Mouse (Mus musculus) right cerebral cortex, adult 18-20 months (tissue): ENCODE data around the gene Uck1.
A peak's percentile ranks its signal among the peaks of the same experiment; 100 is the strongest.
"Not testable (repeated sequence)": the region's sequence is repeated elsewhere in the genome, so short reads cannot be mapped to it uniquely, and the experiment has no call there.

Experiments
- DNase-seq: peaks from one replicate; pipeline ENCODE4 v3.0.0; 2022; ENCODE audit warnings: mixed read lengths

Uck1 gene

DNA sequence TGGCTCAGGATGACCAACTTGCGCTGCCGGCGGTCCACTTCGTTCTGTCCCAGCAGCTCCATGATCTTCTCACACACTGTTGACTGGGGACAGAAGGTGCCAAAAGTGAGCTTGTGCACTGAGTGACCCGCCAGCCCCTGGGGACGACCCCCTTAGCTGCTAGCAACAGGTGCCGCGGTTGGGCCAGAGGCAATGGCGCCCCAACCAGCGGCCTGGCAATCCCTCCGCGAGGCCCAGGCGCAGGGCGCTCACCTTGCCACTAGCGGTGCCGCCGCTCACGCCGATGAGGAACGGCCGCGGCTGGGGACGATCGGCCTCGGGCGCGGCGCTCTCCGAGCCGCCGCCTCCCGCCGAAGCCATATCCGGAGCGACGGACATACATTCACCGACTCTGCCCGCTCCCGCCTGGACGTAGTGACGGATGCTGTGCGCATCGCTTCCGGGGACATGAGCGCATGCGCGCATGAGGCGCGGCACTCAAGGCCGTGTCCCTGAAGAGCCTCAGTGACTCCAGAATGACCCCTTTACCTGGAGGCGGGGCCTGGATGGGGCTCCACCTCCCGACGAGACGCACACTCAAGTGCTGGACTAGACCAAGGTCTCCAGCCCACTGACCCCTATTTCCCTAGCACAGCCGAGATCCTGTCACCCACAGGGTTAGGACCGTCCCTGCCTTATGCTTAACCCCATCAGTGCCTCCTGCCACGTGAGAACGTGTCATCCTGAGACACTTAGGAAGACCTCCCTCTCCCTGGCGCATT is at the start of gene Uck1:
Gene Uck1 (minus strand): TSS at position 503 of the 761 bp plus-strand sequence.
- peak; percentile 92 for DNase-seq

DNA sequence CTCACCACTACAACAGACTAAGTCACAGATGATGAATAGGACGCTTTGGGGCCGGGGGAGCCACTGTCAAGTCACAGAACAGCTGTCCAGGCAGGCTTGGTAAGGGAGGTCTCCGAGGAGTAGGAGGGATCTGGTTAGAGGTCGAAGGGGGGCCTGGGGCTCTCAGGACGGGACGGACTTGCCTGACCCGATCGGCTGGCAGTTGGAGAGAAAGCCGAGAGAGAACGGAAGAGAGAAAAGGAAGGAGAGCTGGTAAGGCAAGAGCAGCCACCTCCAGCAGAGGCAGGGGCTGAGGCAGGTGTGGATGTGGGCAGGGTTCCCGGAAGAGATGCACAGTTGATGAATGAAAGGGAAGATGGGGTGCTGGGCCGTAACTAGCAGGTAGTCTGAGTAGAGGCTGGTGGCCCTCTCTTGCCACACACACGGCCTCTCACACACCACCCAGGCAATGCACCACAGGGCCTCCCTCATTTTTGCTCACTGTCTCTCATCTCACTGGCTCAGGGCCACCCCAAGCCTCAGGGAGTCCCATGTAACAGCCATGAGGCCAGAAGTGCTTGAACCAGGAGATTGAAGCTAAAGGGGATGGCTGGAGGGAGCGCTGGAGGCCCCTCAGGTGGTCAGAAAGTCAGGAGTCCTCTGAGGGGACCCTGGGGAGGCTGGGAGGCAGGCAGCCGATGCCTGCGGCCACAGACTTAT is 49.1 kb upstream of the Uck1 start:
- no peak for DNase-seq

DNA sequence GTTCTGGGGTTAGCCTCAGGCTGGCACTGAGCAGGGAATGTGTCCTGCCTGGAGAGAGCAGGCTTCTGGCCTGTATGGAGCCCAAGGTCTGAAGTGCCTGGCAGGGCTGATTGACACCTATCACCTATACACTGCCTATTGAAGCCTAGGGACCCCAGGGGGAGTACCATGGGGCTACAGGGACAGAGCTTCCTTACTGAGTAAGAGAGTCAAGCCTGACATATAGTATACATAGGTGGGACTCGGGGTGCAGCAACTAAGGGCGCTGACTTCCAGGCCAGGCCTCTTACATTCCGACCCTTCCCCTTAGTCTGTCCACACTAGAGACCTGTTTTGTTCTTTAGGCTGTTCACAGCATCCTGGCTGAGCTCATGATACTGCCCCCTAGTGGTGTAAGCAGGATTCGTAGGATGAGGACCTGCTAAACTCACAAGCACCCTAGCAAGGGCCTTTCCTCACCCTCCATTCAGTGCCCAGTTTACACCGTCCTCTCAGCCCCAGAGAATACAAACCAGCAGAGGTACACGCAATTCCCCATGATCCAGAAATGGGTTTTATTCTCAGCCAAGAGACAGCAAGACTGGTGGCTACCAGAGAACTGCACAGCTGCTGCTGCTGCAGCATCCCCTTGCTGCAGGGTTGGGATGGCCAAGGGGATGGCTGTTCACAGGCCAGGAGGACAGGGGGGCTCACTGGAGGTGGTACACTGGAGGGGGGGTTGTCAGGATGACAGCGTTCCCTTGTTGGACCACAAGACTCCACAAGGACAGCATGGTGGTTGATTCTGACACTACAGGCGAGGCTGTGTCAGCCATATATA is 48.2 kb upstream of the Uck1 start:
- DNase-seq, result peak; percentile 74

DNA sequence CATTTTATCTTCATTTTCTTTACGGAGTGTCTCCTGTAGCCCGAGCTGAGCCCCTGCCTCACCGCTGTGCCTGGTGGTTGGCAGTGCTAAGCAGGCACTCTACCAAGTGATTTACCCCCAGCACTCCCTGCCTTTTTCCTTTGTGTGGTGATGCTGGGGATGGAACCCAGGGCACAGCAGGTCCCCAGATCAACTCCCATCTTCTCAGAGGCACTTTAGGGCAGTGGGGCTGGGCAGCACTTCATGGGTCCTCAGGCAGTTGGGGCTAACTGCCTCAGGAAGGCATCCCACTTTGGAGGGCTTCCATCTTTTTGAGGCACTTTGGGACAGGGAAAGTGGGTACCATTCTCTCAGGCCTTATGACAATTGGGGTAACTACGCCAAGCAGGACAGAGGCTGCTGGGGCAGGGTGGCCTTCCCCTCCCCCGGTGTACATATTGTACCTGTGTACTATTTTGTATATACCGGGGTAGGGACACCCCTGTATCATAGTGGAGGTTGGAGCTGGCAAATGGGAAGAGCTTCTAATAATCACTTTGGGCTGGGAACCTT is 47.4 kb upstream of the Uck1 start:
- no peak for DNase-seq

DNA sequence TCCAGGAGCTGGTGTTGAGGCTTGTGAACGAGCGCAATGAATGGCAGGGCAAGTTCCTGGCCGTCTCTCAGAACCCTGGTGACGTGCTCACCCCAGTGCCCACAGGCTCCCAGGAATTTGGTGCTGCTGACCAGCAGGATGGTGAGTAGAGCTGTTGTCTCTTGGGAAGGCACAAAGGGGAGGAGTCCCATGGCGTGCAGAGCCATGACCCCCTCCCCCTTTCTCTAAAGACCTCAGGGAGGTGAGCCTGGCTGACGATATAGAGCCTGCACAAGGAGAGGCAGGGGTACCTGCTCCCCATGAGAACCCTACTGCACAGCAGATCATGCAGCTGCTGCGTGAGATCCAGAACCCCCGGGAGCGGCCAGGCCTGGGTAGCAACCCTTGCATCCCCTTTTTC is 46.2 kb upstream of the Uck1 start:
- no peak for DNase-seq

DNA sequence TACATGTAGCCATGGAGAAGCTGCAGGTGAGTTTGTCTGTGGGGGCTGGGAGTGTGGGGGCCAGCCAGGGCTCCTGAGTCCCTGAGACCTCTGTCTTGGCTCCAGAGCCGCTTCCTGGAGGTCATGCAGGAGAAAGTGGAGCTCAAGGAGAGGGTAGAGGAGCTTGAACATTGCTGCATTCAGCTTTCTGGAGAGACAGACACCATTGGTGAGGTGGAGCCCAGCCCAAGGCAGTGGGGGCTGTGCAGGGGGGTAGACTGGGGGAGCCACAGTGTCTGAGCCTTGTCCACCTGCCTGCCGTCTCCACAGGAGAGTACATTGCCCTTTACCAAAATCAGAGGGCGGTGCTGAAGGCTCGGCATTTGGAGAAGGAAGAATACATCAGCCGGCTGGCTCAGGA is 45.7 kb upstream of the Uck1 start:
- no peak for DNase-seq

DNA sequence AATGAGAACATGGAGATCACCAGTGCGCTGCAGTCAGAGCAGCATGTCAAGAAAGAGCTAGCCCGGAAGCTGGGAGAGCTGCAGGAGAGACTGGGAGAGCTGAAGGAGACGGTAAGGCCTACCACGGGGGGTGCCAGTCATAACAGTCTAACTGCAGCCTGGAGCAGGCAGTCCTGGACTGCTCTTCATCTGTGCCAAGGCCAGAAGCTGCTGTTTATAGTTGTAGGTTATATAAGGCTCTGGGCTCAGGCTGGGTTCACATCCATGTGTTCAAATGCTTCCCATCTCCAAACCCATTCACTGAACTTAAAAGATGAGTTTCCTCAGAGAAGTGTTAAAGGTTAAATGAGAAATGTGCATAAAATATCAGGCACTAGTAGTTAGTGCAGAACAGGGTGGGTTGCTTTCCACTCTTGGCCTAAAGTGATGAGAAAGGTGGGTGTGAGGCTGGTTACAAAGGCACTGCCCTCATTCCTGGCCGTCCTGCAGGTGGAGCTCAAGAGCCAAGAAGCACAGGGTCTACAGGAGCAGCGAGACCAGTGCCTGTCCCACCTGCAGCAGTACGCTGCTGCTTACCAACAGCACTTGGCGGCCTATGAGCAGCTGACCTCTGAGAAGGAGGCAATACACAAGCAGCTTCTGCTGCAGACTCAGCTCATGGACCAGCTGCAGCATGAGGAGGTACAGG is 44.3 kb upstream of the Uck1 start:
- DNase-seq, result peak; percentile 74

DNA sequence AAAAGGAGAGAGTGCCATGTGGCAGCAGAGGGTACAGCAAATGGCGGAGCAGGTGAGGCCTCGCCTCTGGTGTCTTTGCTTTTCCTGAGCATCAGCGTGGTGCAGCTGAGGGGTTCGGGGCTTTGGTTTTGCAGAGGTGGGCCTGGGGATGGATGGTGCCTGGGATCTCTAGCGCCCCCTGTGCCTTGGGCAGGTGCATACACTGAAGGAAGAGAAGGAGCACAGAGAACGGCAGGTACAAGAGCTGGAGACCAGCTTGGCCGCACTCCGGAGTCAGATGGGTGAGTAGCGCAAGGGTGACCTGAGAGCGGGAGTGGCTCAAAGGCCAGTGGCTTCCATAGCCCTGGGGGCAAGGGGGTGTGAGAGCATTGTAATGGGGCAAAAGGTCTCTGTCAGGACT is 43.0 kb upstream of the Uck1 start:
- DNase-seq, result no peak

DNA sequence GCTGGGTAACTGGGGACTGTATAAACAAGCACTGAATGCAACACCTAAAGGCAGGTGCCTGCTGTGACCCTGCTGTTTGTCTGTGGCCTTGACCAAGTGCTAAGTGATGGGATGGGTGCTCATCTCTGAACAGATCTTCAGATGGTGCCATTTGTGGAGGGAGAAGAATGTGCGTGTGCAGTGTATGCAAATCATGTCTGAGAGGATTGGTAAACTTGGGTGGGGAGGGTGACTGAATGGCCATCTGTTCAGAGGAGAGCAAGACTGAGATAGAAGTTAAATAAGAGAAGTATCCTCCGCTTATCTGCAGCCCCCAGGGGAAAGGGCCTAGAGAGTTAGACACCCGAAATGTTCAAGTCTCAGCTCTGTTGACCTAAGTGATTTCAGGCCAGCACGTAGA is 39.5 kb upstream of the Uck1 start:
- DNase-seq, result peak; percentile 23

DNA sequence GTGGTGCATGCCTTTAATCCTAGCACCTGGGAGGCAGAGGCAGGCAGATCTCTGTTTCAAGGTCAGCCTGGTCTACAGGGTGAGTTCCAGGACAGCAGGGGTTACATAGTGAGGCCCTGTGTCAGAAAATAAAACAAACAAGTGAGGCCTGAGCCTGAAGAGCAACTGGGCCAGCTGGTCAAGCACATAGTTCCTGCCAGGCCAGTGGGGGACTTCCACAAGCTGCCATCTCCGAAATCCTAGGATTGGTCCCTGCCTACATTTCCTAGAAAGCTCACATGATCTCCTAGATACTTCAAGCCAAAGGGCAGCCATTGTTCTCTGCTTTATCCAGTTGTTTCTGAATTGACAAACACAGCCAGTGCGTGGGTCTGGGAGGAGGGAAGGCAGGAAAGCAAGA is 35.9 kb upstream of the Uck1 start:
- DNase-seq, result not testable (repeated sequence)

DNA sequence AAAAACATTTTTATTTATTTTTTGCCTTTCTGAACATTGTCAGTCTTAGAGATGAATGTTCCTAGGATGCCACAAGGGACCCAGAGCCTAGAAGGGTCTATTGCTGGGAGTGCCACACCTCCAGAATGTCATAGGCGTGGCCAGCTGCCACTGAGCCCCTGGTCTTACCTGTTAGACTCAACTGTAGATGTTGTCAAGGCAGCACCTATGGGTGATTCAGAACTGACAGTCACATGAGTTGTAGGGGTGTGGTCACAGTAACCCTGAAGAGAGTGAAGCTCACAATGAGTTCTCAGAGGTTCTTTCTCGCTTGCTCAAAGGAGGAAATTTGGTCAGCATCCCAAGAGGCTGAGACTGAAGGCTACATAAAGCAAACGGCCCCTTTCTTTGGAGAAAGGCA is 35.3 kb upstream of the Uck1 start:
- DNase-seq, result no peak

DNA sequence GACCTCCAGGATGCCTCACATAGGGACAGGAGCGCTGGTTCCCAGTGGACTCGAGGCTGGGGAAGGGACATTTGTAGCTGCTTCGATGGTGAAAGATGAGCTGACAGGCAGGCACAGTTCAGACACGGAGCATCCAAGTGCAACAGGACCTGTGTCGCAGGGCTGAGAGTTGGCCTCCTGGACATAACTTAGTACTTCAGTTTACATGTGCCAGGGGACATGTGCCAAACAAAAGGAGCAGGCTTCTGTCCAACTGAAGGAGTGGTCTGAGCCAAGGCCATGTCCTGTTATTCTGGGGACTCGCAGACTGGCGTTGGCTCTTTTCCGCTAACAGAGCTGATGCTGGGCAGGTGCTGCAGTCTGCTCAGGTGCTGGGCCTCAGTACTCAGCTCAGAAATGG is 34.4 kb upstream of the Uck1 start:
- DNase-seq, result no peak

DNA sequence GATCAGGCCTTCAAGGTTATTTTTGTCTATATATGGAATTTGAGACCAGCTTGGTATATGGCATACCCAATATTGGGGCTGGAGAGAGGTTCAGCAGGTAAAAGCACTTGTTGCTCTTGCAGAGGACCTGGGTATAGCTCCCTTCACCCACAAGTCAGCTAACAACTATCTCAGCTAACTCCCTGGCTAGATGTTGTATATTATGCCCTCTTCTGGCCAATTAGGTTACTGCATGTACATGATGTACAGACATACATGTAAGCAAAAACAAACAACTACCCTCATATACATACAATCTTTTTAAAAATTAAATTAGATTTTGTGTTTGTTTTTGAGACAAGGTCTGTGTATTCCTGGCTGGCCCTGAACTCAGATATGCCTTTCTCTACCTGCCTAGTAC is 29.6 kb upstream of the Uck1 start:
- no peak for DNase-seq

DNA sequence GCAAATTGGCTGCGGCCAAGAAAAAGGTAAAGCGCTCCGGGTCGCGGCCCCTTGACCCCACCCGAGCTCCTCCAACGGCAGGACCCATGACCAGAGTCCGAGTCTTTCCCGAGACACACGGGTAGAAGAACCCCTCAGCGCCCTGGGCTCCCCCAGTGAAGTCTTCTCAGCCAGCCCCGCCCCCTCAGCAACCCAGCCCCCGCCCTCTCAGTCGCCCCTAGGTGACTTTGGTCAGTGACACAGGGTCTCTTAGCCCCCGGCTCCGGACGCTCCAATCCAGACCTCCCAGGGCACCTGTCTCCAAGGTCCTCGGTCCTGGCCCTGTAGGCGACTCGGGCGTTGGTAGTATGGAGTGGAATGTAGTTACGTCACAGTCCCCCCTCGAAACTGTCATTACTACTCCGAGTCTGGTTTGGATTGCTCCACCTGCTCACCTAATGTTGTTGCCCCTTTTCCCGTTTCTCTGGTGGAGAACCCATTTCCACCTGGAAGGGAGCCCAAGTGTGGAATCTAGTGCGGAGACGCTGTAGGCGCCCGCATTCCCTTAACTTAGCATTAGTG is 28.5 kb upstream of the Uck1 start:
- no peak for DNase-seq

DNA sequence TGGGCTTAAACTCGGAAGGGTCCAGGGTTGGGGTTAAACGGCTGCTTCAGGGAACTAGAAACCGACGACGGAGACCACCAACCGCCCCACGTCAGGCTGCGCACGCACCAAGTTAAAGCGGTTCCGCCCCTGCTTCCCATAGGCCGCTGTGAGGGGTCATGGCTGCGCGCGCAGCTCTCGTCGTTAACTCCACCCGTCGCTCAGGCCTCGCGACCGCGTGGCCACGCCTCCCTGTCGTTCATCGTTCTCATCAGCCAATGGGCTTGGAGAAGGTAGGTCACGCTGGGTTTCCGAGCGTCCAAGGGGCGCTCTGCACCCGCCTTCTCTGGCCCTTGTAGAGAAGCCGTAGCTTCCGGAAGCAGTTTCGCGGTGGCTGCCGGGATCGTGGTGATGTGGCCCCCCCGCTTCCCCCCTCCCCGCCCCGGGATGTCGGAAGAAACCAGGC is 28.0 kb upstream of the Uck1 start, which contains the start of gene Swi5:
Gene Swi5 (minus strand): TSS at position 153 of the 445 bp plus-strand sequence.
- DNase-seq, result peak; percentile 98

DNA sequence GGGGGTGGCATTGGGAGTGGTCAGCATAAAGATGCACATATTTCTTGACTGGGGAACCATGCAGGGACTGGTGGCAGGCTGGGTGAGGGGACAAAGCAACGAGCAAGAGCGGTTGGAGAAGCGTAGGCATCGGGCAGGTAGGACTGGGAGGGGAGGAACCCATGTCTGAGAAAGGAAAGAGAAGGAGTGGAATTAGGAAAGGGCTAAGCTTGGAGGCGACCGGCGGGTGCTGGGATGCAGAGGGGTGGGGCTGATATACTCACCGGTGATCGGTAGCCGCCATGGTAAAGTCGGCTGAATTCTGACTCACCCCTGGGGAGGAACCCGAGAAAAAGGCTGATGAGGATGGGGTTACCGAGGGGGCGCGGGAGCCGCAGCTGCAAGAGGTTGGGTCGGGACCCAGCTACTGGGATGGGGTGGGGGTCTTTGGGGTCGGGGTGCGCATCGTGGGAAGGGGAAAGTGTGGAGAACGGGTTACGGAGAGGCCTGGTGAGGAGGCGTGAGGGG is 27.4 kb upstream of the Uck1 start, which contains the start of gene Golga2:
Gene Golga2 (plus strand): TSS at position 51 of the 507 bp plus-strand sequence.
- no peak for DNase-seq

DNA sequence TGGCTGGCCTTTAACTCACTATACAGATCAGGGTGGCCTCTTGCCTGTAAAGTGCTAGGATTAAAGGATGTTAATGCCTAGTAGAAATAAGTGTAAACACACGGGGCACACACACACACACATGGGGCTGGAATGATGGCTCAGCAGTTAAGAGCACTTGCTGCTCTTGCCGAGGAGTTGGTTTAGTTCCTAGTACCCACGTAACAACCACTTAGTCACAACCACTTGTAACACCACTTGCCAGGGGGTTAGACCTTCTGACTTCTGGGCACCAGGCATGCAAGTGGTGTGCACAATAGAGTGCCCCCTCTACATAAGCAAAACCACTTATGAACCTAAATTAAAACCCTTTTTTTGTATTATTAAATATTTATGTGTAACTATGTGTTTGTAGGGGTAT is 24.0 kb upstream of the Uck1 start:
- no peak for DNase-seq

DNA sequence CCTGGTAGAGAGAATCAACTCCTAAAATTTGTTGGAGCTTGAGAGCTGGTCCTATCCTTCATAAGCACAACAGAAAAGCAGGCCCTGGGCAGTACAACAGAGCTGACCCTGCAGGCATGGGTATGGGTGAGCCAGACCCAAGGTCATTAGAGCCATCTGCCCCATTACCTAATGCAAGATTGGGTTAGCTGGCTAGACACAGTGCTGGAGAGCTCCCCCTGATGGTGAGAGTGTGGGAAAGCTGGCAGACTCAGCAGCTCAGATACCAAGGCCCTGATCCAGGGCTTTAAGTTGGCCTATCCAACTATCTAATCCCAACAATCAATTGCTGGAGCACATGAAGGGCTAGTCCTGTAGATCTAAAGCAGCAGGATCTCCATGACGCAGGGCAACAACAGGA is 22.8 kb upstream of the Uck1 start:
- peak; percentile 48 for DNase-seq

DNA sequence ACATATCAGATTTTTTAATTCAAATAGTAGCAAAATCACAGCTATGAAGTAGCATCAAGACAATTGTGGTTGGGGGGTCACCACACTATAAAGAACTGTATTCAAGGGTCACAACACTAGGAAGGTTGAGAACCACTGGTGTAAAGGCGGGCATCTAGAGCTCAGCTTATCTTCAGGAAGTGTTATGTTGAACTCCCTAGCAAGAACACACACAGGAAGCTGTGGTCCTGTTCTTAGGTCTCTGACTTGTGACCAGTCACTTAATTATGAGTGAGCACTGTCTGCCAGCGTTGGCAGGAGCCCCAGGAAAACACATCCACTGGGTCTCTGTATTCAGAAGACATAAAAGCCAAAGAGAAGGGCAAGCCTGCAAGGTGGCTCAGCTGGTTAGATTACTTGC is 22.3 kb upstream of the Uck1 start:
- DNase-seq, result no peak

DNA sequence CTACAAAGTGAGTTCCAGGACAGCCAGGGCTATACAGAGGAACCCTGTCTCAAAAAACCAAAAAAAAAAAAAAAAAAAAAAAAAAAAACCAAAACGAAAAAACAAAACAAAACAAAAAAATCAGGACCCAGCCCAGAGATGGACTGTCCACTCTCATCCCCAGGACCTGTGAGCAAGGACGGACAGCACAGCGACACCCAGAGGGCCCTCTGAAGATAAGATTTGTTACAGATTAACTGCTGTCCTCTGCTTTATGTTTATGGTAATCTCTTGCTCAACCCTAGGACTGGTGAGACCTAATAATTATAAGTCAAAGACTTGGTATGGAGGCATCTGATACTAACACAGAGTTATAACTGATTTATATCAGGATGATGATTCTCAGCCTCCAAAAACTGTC is 15.9 kb upstream of the Uck1 start:
- no peak for DNase-seq

DNA sequence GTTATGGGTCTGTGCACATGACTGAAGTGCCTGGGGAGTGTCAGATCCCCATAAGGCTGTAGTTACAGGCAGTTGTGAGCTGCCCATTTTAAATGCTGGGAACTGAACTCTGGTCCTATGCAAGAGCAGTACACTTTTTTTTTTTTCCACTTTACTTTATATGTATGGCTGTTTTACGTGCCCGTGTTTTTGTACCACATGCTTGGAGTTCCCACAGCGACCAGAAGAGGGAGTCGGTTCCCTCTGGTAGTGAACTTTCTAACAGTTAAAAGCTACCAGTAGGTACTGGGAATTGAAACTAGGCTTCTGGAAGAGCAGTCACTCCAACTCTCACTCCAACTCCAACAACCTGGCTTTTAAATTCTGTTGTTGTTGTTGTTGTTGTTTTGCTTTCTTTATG is 676 bp upstream of the Uck1 start:
- no peak for DNase-seq
